Mouse (Mus musculus) adrenal gland, adult 18-20 months (tissue): Measurements from ENCODE around the gene Gimap4. TPM values are rescaled to one million over a fixed set of nuclear protein-coding genes. Genes with fewer than 3 reads are reported as not detected.

Source experiments
- DNase-seq, 2 experiments: peaks; one replicate each; pipeline ENCODE4 v3.0.0; 2021 to 2022; ENCODE audit warnings: low spot score in 2 of 2
- total RNA-seq, 2 experiments: library from RNA; stranded (reverse); gene quantifications; 1 replicate in 1 of 2; 2 replicates in 1 of 2; pipeline ENCODE4 v1.2.3; 2021

Gimap4 gene
- total RNA-seq, 2 experiments from 2014 or later = 34.4 to 46.7 TPM

DNA sequence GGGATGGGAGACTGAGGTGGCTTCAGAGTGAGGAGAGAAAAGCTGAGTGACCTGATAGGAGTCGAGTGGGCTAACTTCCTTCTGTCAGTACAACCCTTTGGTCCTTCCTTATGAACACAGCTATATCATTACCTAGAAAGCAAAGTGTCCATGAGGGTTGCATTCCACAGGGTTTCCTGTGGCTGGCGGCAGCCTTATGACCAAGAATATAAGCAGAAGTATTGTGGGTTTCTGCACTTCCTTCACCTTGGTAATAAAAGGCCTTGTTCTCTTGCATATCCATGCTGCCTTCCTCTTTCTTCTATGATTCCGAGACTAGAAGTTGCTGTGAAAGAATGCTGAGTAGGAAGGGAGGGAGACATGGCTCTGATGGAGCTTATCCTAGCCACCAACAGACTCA, 14.5 kb downstream of the Gimap4 start:
- DNase-seq = no peak

DNA sequence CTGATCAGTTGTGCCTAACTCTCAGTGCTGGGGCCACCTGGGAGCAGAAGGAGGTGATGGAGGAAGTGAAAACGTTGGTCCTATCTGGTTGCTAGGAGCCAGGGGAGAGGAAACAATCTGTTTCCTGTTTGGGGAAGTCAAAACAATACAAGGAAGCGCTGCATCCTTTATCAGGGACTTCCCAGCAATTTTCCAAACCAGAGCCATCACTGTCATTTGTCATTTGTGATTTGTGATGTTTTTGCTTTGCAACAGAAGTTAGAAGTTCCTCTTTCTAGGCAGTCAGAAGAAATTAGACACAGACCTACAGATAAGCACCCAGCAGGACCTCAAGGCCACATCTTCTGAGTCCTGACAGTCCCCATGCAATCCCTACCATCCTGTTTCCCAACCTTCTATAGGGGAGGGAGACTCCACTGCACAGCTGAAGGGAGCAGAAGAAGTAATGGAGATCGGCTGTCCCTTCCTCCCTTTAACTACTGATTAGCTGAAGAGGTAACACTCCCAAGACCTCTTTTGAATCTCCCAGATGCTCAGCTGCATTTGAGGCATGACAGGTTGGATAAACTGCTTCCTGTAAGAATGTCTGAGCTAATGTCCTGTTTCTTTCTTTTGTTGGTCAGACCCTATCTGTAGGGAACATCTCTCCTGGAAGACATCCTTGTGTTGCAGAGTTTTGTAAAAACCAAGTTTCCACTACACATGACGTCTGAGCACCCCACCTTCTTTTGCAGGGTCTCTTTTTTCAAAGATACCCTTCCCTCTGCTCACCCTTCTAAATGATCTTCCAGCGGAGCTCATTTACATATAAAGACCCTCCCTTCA, 16.1 kb downstream of the Gimap4 start:
- no peak for DNase-seq

- DNase-seq = no peak
These were observed 17.8 kb downstream of the Gimap4 start for GRCm38 (mm10) chr6:48702146-48702545.

GRCm38 (mm10) chr6:48702601-48703000, 18.3 kb downstream of the Gimap4 start:
- DNase-seq = no peak

DNA sequence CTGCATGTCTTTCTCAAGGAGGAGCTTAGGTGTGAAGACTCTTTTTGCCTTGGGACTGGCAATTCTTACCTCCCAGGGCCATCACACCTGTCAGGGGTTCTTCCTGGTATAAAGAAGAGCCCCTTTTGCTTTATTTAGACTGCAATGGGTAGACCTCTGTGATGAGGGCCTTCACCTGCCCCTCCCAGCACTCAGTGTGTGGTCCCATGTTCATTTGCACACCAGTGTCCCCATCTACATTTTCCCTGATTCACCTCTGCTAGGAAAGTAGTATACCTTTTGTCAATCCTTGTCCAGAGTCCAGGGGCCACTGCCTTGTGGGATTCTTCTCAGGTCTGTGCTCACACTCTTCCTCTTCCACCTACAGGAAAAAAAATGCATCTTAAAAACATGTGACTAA, 19.8 kb downstream of the Gimap4 start:
- no peak for DNase-seq

DNA sequence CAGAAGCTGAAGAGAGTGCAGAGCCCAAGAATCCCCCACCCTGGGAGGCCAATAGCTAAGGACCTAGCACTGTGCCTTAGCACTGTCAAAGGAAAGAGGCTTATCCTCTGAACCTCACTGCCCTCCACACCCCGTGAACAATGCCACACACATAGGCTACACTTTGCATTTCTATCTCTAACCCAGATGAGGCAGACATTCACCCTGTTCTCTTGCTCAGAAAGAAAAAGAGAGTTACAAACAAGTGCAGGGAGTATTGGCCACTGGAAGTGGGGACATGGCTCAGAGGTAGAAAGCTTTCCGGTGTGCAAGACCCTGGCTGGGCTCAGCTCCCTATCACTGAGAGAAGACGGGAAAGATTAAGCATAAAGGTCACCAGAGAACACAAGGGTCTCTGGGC, 21.8 kb downstream of the Gimap4 start:
- DNase-seq = no peak

- DNase-seq = no peak
These were observed 34.1 kb downstream of the Gimap4 start, which contains the start of the genes Gm28053 and Gimap7 for GRCm38 (mm10) chr6:48718455-48718854. Gene Gm28053, plus strand, starts transcription at chr6:48718607. Gene Gimap7, plus strand, starts transcription at chr6:48718621.

DNA sequence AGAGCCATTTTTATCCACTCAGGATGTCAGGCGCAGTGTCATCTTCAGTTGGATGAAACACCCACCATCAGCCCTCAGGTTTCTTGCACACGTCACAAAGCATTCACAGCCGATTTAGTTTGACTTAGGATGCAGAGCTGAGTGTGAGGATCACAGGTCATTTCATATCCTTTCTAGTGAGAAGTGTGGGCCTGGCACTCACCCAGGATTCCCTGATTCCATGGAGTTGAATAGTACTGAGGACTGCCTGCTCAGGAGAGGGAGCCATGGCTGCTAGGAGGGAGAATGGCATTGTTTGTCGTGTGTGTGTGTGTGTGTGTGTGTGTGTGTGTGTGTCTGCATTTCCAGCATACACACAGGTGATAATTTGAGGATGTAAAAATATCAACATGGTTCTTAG, 36.0 kb downstream of the Gimap4 start:
- no peak for DNase-seq

- no peak for DNase-seq
These were observed 39.1 kb downstream of the Gimap4 start for GRCm38 (mm10) chr6:48723468-48723867.

DNA sequence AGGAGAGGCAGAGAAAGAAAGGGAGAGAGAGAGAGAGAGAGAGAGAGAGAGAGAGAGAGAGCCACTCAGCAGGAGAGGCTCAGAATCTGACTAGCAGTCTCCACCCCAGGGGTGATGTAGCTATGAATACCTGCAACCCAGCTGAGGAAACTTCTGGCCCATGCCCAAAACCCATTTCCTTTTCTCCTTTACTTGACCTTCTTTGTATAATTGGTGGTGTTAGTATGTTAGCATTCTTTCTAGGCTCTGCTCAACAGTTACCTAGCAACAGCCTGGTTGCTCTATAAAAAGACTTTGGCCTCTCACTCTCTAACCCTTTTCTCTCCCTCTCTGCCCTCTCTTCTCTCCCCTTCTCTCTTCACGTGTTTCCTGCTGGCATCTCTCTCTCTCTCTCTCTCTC, 41.1 kb downstream of the Gimap4 start:
- no peak for DNase-seq

DNA sequence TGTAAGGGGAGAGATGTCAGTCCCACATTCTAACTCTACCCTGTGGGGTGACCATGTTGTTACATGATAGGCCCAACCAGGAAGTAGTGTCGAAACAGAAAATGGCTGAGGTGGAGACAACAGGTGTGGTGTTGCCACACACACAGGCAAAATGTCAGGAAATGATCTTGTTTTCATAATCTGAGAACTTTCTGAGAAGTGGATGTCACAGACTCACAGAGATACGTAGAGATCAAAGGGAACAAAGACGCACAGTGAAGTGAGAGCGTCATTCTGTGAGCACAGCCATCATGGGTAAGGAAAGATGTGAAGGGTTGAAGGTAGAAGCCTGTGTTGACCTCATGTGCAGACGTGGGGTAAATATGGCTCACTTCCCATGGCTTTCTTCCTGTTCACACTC, 43.4 kb downstream of the Gimap4 start:
- no peak for DNase-seq

GRCm38 (mm10) chr6:48732864-48733304, 48.5 kb downstream of the Gimap4 start:
- no peak for DNase-seq

DNA sequence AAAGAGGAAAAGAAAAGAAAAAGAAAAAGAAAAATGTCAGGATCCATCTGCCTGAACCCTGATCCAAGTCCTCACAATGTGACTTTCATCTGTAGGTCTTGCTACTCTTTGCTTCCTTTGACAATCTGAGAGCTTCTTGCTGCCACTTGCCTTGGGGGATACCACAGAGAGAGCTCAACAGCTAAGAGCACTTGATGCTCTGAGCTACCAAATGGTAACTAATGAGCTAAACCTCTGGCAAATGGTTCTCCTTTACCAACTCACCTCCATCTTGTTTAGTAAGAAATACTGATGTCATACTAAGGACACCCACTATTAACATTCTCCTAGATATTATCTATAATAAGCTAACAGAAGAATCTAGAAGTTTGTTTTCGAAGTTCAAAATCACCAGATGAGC, 49.3 kb downstream of the Gimap4 start:
- no peak for DNase-seq

- DNase-seq = no peak
These were observed 52.7 kb downstream of the Gimap4 start for GRCm38 (mm10) chr6:48737053-48737452.

DNA sequence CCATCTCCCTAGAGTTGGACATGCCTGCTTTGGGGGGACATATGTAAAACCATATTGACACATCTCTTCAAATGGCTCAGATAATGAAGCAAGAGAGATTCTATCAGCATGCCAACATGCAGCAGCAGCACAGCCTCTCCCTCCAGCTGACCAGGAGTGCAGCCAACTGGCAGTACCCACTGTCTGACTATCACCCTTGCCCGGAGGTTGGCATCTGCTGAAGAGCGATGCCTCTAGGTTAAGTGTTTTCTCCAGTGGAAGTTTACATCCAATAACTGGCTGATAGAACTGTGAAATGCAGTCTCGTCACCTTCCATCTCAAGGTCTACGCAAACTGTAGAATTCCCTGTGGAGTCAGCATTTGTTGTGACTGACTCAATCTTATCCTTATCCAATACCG, 53.3 kb downstream of the Gimap4 start:
- no peak for DNase-seq

DNA sequence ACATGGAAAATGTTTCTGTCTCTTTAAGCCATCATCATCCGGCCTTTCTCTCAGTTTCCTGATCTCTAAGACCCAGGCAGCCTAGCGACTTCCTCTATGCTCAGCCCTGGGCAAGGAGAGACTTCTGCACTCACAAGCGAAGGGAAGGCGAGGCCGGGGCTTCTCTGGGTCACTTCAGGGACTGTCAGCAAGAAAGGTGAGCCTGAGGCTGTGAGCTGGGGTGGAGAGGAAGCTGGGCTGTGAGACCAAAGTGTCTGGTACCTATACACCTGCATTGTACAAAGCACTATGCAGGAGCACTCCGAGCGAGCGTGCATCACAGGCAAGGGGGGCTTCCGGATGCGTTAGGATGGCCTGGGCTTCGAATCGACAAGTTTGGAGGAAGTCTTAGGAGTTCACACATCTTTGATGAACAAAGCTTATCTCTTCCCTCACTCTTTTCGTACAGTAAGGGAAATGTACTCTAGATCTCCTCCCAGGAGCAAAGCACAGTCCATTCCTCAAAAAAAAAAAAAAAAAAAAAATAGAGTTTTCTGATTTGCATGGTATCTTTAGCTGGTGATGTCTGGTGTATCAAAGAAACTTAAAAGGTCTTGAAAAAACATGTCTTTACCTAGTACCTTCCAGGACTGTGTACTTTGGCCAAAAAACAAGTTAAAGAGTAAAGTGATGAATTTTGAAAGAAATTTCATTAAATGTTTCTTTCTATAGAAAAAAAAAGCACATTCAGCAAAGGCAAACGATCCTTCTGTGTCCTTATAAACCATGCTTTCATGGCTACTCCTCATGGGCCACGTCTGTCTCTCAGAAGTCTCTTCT, 54.8 kb downstream of the Gimap4 start, which contains the start of gene Gimap1:
Gimap1 (plus strand) TSS at position 94 of the 819 bp plus-strand sequence.
- peak in 1 of 2 experiments; percentile 35 for DNase-seq

DNA sequence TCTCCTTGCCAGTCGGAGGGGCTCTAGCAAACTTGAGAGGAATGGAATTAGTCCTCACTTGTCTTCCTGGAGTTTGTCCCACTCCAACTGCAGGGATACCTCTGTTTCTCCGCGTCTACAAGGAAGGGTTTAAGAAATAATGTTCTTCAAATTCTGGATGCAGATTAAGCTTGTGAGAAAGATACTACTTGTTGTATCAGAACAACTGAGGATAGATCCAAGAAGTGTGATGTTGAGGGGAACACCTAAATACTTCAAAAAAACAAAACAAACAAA, 55.4 kb downstream of the Gimap4 start:
- no peak for DNase-seq

DNA sequence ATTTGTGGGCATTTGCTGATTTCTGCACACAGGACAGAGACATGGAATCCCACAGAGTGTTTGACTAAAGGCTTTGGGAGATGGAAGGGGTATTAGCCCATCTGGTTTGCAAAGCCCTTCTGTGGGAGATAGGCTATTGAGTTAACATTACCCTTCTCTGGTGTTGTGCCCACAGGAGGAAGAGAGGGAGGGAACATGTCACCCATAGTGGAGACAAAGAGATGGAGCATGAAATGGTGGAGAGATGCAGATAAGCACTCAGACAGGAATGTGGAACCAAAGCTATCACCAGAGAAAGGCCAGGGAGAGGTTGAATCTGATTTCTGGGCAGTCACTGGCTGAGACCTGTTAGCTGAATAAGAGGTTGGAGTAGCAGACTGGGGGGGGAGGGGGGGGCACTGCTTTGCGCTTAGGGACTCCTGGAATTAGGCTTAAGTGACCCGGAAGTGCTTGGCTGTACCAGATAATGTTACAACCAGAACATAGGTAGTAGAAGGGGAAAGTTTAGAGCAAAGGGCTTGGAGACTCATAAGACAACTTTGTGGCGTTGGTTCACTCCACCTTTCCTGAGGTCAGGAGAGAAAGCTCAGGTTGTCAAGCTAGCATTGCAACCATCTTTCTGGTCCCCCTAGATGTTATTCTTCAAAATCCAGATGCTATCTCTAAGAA, 56.3 kb downstream of the Gimap4 start:
- no peak for DNase-seq

- no peak for DNase-seq
These were observed 56.9 kb downstream of the Gimap4 start for GRCm38 (mm10) chr6:48741273-48741672.
